Mouse (Mus musculus): Measurements from ENCODE around the gene Sik2. TPM values are rescaled to one million over a fixed set of nuclear protein-coding genes. Genes with fewer than 3 reads are reported as not detected.

The Sik2 gene
- polyA plus RNA-seq, 1 experiment from 2014 or later = 19.7 TPM

- peak overlapping the region; percentile 86 for H3K4me2 ChIP-seq (ENCODE audit: low read depth, low read length)
- H3K9me3 ChIP-seq (ENCODE audit: control insufficient read depth, low read length) = no peaks in the 10 kb centered on the region
- H3K27me3 ChIP-seq (ENCODE audit: control insufficient read depth, insufficient read depth, low read depth, low read length) = no peaks in the 10 kb centered on the region
- H3K4me3 ChIP-seq (ENCODE audit: low read length) = peak overlapping the region; percentile 76
- 11% methylated on average over 10 of the region's 10 CpGs for WGBS
- ATAC-seq (ENCODE audit: low read depth) = no peak
- no peak overlapping the region for H3K27ac ChIP-seq (ENCODE audit: low read length)
- no peaks in the 10 kb centered on the region for H3K36me3 ChIP-seq (ENCODE audit: control insufficient read depth, insufficient read depth, low read length)
- H3K4me1 ChIP-seq (replicated peaks; ENCODE audit: control insufficient read depth, insufficient read depth, low read length) = peaks cover 10% of the 10 kb centered on the region
- H3K9ac ChIP-seq (ENCODE audit: low read length) = peak overlapping the region; percentile 95
These were observed 1.2 kb downstream of the Sik2 start for GRCm38 (mm10) chr9:51007726-51008067.

- 8% methylated on average over 4 of the region's 4 CpGs for WGBS
- no peak overlapping the region for H3K27ac ChIP-seq (ENCODE audit: low read length)
- H3K36me3 ChIP-seq (ENCODE audit: control insufficient read depth, insufficient read depth, low read length) = no peaks in the 10 kb centered on the region
- H3K4me2 ChIP-seq (ENCODE audit: low read depth, low read length) = no peak overlapping the region
- no peak overlapping the region for H3K9ac ChIP-seq (ENCODE audit: low read length)
- H3K4me3 ChIP-seq (ENCODE audit: low read length) = no peak overlapping the region
- H3K27me3 ChIP-seq (ENCODE audit: control insufficient read depth, insufficient read depth, low read depth, low read length) = no peaks in the 10 kb centered on the region
- H3K4me1 ChIP-seq (replicated peaks; ENCODE audit: control insufficient read depth, insufficient read depth, low read length) = peaks cover 10% of the 10 kb centered on the region
- ATAC-seq (ENCODE audit: low read depth) = no peak
- H3K9me3 ChIP-seq (ENCODE audit: control insufficient read depth, low read length) = no peaks in the 10 kb centered on the region
These were observed 2.0 kb downstream of the Sik2 start for GRCm38 (mm10) chr9:51006846-51007245.

GRCm38 (mm10) chr9:51004062-51004461 lies 4.8 kb downstream of the Sik2 start:
- WGBS = 76% methylated on average over 1 of the region's 1 CpGs
- no peak overlapping the region for H3K4me3 ChIP-seq (ENCODE audit: low read length)
- H3K9ac ChIP-seq (ENCODE audit: low read length) = no peak overlapping the region
- no peak for ATAC-seq (ENCODE audit: low read depth)
- H3K4me1 ChIP-seq (replicated peaks; ENCODE audit: control insufficient read depth, insufficient read depth, low read length) = peaks cover 6% of the 10 kb centered on the region; the same call in 1 of the 2 replicates
- H3K36me3 ChIP-seq (ENCODE audit: control insufficient read depth, insufficient read depth, low read length) = no peaks in the 10 kb centered on the region
- no peaks in the 10 kb centered on the region for H3K27me3 ChIP-seq (ENCODE audit: control insufficient read depth, insufficient read depth, low read depth, low read length)
- no peaks in the 10 kb centered on the region for H3K9me3 ChIP-seq (ENCODE audit: control insufficient read depth, low read length)
- H3K4me2 ChIP-seq (ENCODE audit: low read depth, low read length) = no peak overlapping the region
- no peak overlapping the region for H3K27ac ChIP-seq (ENCODE audit: low read length)

GRCm38 (mm10) chr9:50986677-50987076 lies 22.2 kb downstream of the Sik2 start:
- Histone ChIP-seq H3K4me3 (ENCODE audit: low read length) (no peak overlapping the region), H3K27ac (ENCODE audit: low read length) (peak overlapping the region; percentile 14; the same call in 1 of the 2 replicates), H3K36me3 (ENCODE audit: control insufficient read depth, insufficient read depth, low read length) (no peaks in the 10 kb centered on the region), H3K27me3 (ENCODE audit: control insufficient read depth, insufficient read depth, low read depth, low read length) (no peaks in the 10 kb centered on the region), H3K4me2 (ENCODE audit: low read depth, low read length) (no peak overlapping the region), H3K9ac (ENCODE audit: low read length) (no peak overlapping the region), H3K4me1 (replicated peaks; ENCODE audit: control insufficient read depth, insufficient read depth, low read length) (peaks cover 6% of the 10 kb centered on the region; the same call in 1 of the 2 replicates), H3K9me3 (ENCODE audit: control insufficient read depth, low read length) (no peaks in the 10 kb centered on the region)
- ATAC-seq (ENCODE audit: low read depth) = no peak

GRCm38 (mm10) chr9:50986123-50986522 lies 22.8 kb downstream of the Sik2 start:
- ATAC-seq (ENCODE audit: low read depth) = no peak
- WGBS = 38% methylated on average over 8 of the region's 8 CpGs
- H3K27me3 ChIP-seq (ENCODE audit: control insufficient read depth, insufficient read depth, low read depth, low read length) = no peaks in the 10 kb centered on the region
- no peak overlapping the region for H3K27ac ChIP-seq (ENCODE audit: low read length)
- no peak overlapping the region for H3K4me3 ChIP-seq (ENCODE audit: low read length)
- 0 out of 2 replicates have a peak overlapping the region, but pooled peaks have one; percentile 12 for H3K4me2 ChIP-seq (ENCODE audit: low read depth, low read length)
- H3K4me1 ChIP-seq (replicated peaks; ENCODE audit: control insufficient read depth, insufficient read depth, low read length) = peaks cover 6% of the 10 kb centered on the region; the same call in 1 of the 2 replicates
- no peaks in the 10 kb centered on the region for H3K9me3 ChIP-seq (ENCODE audit: control insufficient read depth, low read length)
- H3K36me3 ChIP-seq (ENCODE audit: control insufficient read depth, insufficient read depth, low read length) = no peaks in the 10 kb centered on the region
- no peak overlapping the region for H3K9ac ChIP-seq (ENCODE audit: low read length)

GRCm38 (mm10) chr9:50981499-50982190 lies 27.2 kb downstream of the Sik2 start:
- H3K4me2 ChIP-seq (ENCODE audit: low read depth, low read length) = no peak overlapping the region
- ATAC-seq (ENCODE audit: low read depth) = no peak
- H3K4me1 ChIP-seq (replicated peaks; ENCODE audit: control insufficient read depth, insufficient read depth, low read length) = peaks cover under 1% of the 10 kb centered on the region; the same call in 1 of the 2 replicates
- H3K9me3 ChIP-seq (ENCODE audit: control insufficient read depth, low read length) = no peaks in the 10 kb centered on the region
- no peak overlapping the region for H3K9ac ChIP-seq (ENCODE audit: low read length)
- no peak overlapping the region for H3K4me3 ChIP-seq (ENCODE audit: low read length)
- no peaks in the 10 kb centered on the region for H3K36me3 ChIP-seq (ENCODE audit: control insufficient read depth, insufficient read depth, low read length)
- H3K27me3 ChIP-seq (ENCODE audit: control insufficient read depth, insufficient read depth, low read depth, low read length) = no peaks in the 10 kb centered on the region
- WGBS = 90% methylated on average over 4 of the region's 4 CpGs
- H3K27ac ChIP-seq (ENCODE audit: low read length) = no peak overlapping the region

GRCm38 (mm10) chr9:50974631-50975030 lies 34.2 kb downstream of the Sik2 start:
- Histone ChIP-seq H3K4me2 (ENCODE audit: low read depth, low read length) (no peak overlapping the region), H3K9me3 (ENCODE audit: control insufficient read depth, low read length) (no peaks in the 10 kb centered on the region), H3K27ac (ENCODE audit: low read length) (no peak overlapping the region), H3K4me3 (ENCODE audit: low read length) (no peak overlapping the region), H3K27me3 (ENCODE audit: control insufficient read depth, insufficient read depth, low read depth, low read length) (no peaks in the 10 kb centered on the region), H3K36me3 (ENCODE audit: control insufficient read depth, insufficient read depth, low read length) (no peaks in the 10 kb centered on the region), H3K9ac (ENCODE audit: low read length) (no peak overlapping the region), H3K4me1 (replicated peaks; ENCODE audit: control insufficient read depth, insufficient read depth, low read length) (0 out of 2 replicates have a peak, but pooled peaks cover 5% of the 10 kb centered on the region)
- WGBS = 86% methylated on average over 7 of the region's 7 CpGs
- ATAC-seq (ENCODE audit: low read depth) = no peak

GRCm38 (mm10) chr9:50970413-50970812 lies 38.5 kb downstream of the Sik2 start:
- 54% methylated on average over 4 of the region's 4 CpGs for WGBS
- Histone ChIP-seq H3K9me3 (ENCODE audit: control insufficient read depth, low read length) (no peaks in the 10 kb centered on the region), H3K4me1 (replicated peaks; ENCODE audit: control insufficient read depth, insufficient read depth, low read length) (peaks cover 5% of the 10 kb centered on the region; the same call in 1 of the 2 replicates), H3K4me2 (ENCODE audit: low read depth, low read length) (no peak overlapping the region), H3K9ac (ENCODE audit: low read length) (no peak overlapping the region), H3K27ac (ENCODE audit: low read length) (no peak overlapping the region), H3K27me3 (ENCODE audit: control insufficient read depth, insufficient read depth, low read depth, low read length) (no peaks in the 10 kb centered on the region), H3K36me3 (ENCODE audit: control insufficient read depth, insufficient read depth, low read length) (no peaks in the 10 kb centered on the region), H3K4me3 (ENCODE audit: low read length) (no peak overlapping the region)
- ATAC-seq (ENCODE audit: low read depth) = no peak

GRCm38 (mm10) chr9:50969266-50969665 lies 39.6 kb downstream of the Sik2 start:
- no peak for ATAC-seq (ENCODE audit: low read depth)
- H3K27me3 ChIP-seq (ENCODE audit: control insufficient read depth, insufficient read depth, low read depth, low read length) = no peaks in the 10 kb centered on the region
- no peak overlapping the region for H3K4me3 ChIP-seq (ENCODE audit: low read length)
- H3K27ac ChIP-seq (ENCODE audit: low read length) = no peak overlapping the region
- H3K9ac ChIP-seq (ENCODE audit: low read length) = no peak overlapping the region
- no peak overlapping the region for H3K4me2 ChIP-seq (ENCODE audit: low read depth, low read length)
- WGBS = 89% methylated on average over 3 of the region's 3 CpGs
- no peaks in the 10 kb centered on the region for H3K9me3 ChIP-seq (ENCODE audit: control insufficient read depth, low read length)
- no peaks in the 10 kb centered on the region for H3K36me3 ChIP-seq (ENCODE audit: control insufficient read depth, insufficient read depth, low read length)
- H3K4me1 ChIP-seq (replicated peaks; ENCODE audit: control insufficient read depth, insufficient read depth, low read length) = peaks cover 7% of the 10 kb centered on the region; the same call in 1 of the 2 replicates

Data from lung, embryonic 16.5 days (tissue).